Mouse (Mus musculus) neural tube, embryonic 13.5 days (tissue): ENCODE measurements around the gene Clec14a. TPM values are rescaled to one million over a fixed set of nuclear protein-coding genes. Genes with fewer than 3 reads are reported as not detected.
"Not testable (repeated sequence)": the region's sequence is repeated elsewhere in the genome, so short reads cannot be mapped to it uniquely, and the experiment has no call there.

Experiments used
- ATAC-seq: fragments of 200-750 bp; cut with Nextera tagmentation; 2 replicates; pipeline ENCODE4 v1.8.0; 2017; ENCODE audit warnings: low read depth, mild to moderate bottlenecking, moderate TSS enrichment, moderate library complexity
- H3K27ac ChIP-seq: fragments of 300-500 bp; sonication (generic); replicated peaks from 2 replicates; pipeline ENCODE4 v1.5.1; 2015; ENCODE audit warnings: moderate library complexity, mild to moderate bottlenecking, inconsistent platforms
- H3K27me3 ChIP-seq: fragments of 300-500 bp; sonication (generic); 2 replicates; pipeline ENCODE4 v1.6.1; 2015; ENCODE audit warnings: mild to moderate bottlenecking, inconsistent platforms
- H3K36me3 ChIP-seq: fragments of 300-500 bp; sonication (generic); 2 replicates; pipeline ENCODE4 v1.6.1; 2015; ENCODE audit warnings: mild to moderate bottlenecking, inconsistent platforms
- H3K4me1 ChIP-seq: fragments of 300-500 bp; sonication (generic); replicated peaks from 2 replicates; pipeline ENCODE4 v1.6.1; 2015; ENCODE audit warnings: inconsistent platforms
- H3K4me2 ChIP-seq: fragments of 300-500 bp; sonication (generic); 2 replicates; pipeline ENCODE4 v1.6.1; 2015; ENCODE audit warnings: inconsistent platforms, mild to moderate bottlenecking, moderate library complexity
- H3K4me3 ChIP-seq: fragments of 300-500 bp; sonication (generic); 2 replicates; pipeline ENCODE4 v1.5.1; 2015; ENCODE audit warnings: mild to moderate bottlenecking, inconsistent platforms
- H3K9ac ChIP-seq: fragments of 300-500 bp; sonication (generic); 2 replicates; pipeline ENCODE4 v1.6.1; 2015; ENCODE audit warnings: moderate library complexity, mild to moderate bottlenecking, inconsistent platforms
- H3K9me3 ChIP-seq: fragments of 300-500 bp; sonication (generic); 2 replicates; pipeline ENCODE4 v1.6.1; 2016; ENCODE audit warnings: inconsistent platforms
- WGBS: fragments of 180-500 bp; shearing (Covaris S2); methylation state at CpG from one replicate; pipeline ENCODE4 v1.1.7; 2015; 5-methylcytosine and 5-hydroxymethylcytosine counted together
- polyA plus RNA-seq: library from polyadenylated mRNA; unstranded; fragments of >200 nt; fragmentation: Nextera tagmentation; extraction: Ambion mirVana; gene quantifications from 2 replicates; pipeline ENCODE4 v1.2.1, GENCODE M21; 2015

The Clec14a gene
- 6.7 and 7.2 TPM in 2 replicates for polyA plus RNA-seq

- peak within 1 kb of the TSS; percentile 68 for H3K9ac ChIP-seq
- peak; percentile 91 for ATAC-seq
- H3K4me2 ChIP-seq, result peak within 1 kb of the TSS; percentile 72
- H3K36me3 ChIP-seq, result no peaks in the 10 kb centered on the region
- H3K4me1 ChIP-seq, result peaks cover 15% of the 10 kb centered on the region
- 8% methylated on average over 32 of the region's 32 CpGs for WGBS
- no peaks in the 10 kb centered on the region for H3K9me3 ChIP-seq
- H3K27ac ChIP-seq, result peak within 1 kb of the TSS; percentile 73
- peak within 1 kb of the TSS; percentile 40 for H3K4me3 ChIP-seq
- peaks cover 8% of the 10 kb centered on the region for H3K27me3 ChIP-seq
These were observed at the start of gene Clec14a for GRCm38 (mm10) chr12:58268563-58269501. TSS of gene Clec14a (minus strand) at chr12:58269290.

- H3K9ac ChIP-seq, result no peak overlapping the region
- no peaks in the 10 kb centered on the region for H3K4me1 ChIP-seq
- no peak overlapping the region for H3K4me2 ChIP-seq
- no peaks in the 10 kb centered on the region for H3K9me3 ChIP-seq
- no peaks in the 10 kb centered on the region for H3K27me3 ChIP-seq
- H3K36me3 ChIP-seq, result no peaks in the 10 kb centered on the region
- H3K4me3 ChIP-seq, result no peak overlapping the region
- 71% methylated on average over 2 of the region's 2 CpGs for WGBS
- no peak for ATAC-seq
- no peak overlapping the region for H3K27ac ChIP-seq
These were observed 38.7 kb upstream of the Clec14a start for GRCm38 (mm10) chr12:58307835-58308234.

- not testable (repeated sequence) for H3K9ac ChIP-seq, H3K27me3 ChIP-seq, H3K36me3 ChIP-seq, H3K4me3 ChIP-seq, ATAC-seq, H3K9me3 ChIP-seq, H3K4me2 ChIP-seq, H3K4me1 ChIP-seq, H3K27ac ChIP-seq
- WGBS, result 85% methylated on average over 8 of the region's 8 CpGs
These were observed 37.3 kb upstream of the Clec14a start for GRCm38 (mm10) chr12:58306402-58306801.

GRCm38 (mm10) chr12:58305567-58305966 lies 36.5 kb upstream of the Clec14a start:
- H3K27me3 ChIP-seq, result no peaks in the 10 kb centered on the region
- H3K27ac ChIP-seq, result no peak overlapping the region
- no peak for ATAC-seq
- 73% methylated on average over 2 of the region's 2 CpGs for WGBS
- H3K36me3 ChIP-seq, result no peaks in the 10 kb centered on the region
- no peak overlapping the region for H3K4me2 ChIP-seq
- H3K4me1 ChIP-seq, result no peaks in the 10 kb centered on the region
- no peak overlapping the region for H3K9ac ChIP-seq
- H3K4me3 ChIP-seq, result no peak overlapping the region
- H3K9me3 ChIP-seq, result no peaks in the 10 kb centered on the region

- H3K9me3 ChIP-seq, result no peaks in the 10 kb centered on the region
- 83% methylated on average over 6 of the region's 6 CpGs for WGBS
- no peak overlapping the region for H3K4me2 ChIP-seq
These were observed 27.9 kb upstream of the Clec14a start for GRCm38 (mm10) chr12:58296980-58297379.

GRCm38 (mm10) chr12:58285912-58286311 lies 16.8 kb upstream of the Clec14a start:
- WGBS, result 85% methylated on average over 3 of the region's 3 CpGs

More at GRCm38 (mm10) chr12:58296980-58297379, 27.9 kb upstream of the Clec14a start:
- H3K4me1 ChIP-seq, result no peaks in the 10 kb centered on the region
- H3K27ac ChIP-seq, result no peak overlapping the region
- no peak for ATAC-seq
- no peak overlapping the region for H3K4me3 ChIP-seq
- H3K27me3 ChIP-seq, result no peaks in the 10 kb centered on the region
- H3K9ac ChIP-seq, result no peak overlapping the region
- H3K36me3 ChIP-seq, result no peaks in the 10 kb centered on the region

GRCm38 (mm10) chr12:58270520-58270919 lies 1.4 kb upstream of the Clec14a start:
- no peak for ATAC-seq
- H3K9ac ChIP-seq, result no peak overlapping the region
- no peaks in the 10 kb centered on the region for H3K9me3 ChIP-seq
- H3K36me3 ChIP-seq, result no peaks in the 10 kb centered on the region
- 82% methylated on average over 6 of the region's 6 CpGs for WGBS
- H3K4me2 ChIP-seq, result no peak overlapping the region
- peaks cover 8% of the 10 kb centered on the region for H3K27me3 ChIP-seq
- H3K4me1 ChIP-seq, result peaks cover 15% of the 10 kb centered on the region
- H3K27ac ChIP-seq, result no peak overlapping the region
- H3K4me3 ChIP-seq, result no peak overlapping the region

More at GRCm38 (mm10) chr12:58285912-58286311, 16.8 kb upstream of the Clec14a start:
- Histone ChIP-seq H3K4me3 (no peak overlapping the region), H3K36me3 (no peaks in the 10 kb centered on the region), H3K9me3 (no peaks in the 10 kb centered on the region), H3K27ac (no peak overlapping the region), H3K4me1 (no peaks in the 10 kb centered on the region), H3K4me2 (no peak overlapping the region), H3K9ac (no peak overlapping the region), H3K27me3 (no peaks in the 10 kb centered on the region)
- no peak for ATAC-seq

- 75% methylated on average over 4 of the region's 4 CpGs for WGBS
- Histone ChIP-seq H3K27ac (no peak overlapping the region), H3K4me2 (no peak overlapping the region; the same call in 1 of the 2 replicates), H3K4me1 (peaks cover 15% of the 10 kb centered on the region), H3K27me3 (peaks cover 8% of the 10 kb centered on the region), H3K4me3 (no peak overlapping the region), H3K9ac (no peak overlapping the region), H3K9me3 (no peaks in the 10 kb centered on the region), H3K36me3 (no peaks in the 10 kb centered on the region)
- no peak for ATAC-seq
These were observed 415 bp upstream of the Clec14a start for GRCm38 (mm10) chr12:58269505-58269904.

GRCm38 (mm10) chr12:58268186-58268562 lies 916 bp downstream of the Clec14a start:
- Histone ChIP-seq H3K9me3 (no peaks in the 10 kb centered on the region), H3K36me3 (no peaks in the 10 kb centered on the region), H3K4me2 (peak overlapping the region; percentile 72), H3K9ac (peak overlapping the region; percentile 68), H3K4me1 (peaks cover 15% of the 10 kb centered on the region), H3K4me3 (peak overlapping the region; percentile 40), H3K27ac (peak overlapping the region; percentile 73), H3K27me3 (peaks cover 8% of the 10 kb centered on the region)
- WGBS, result 8% methylated on average over 15 of the region's 15 CpGs
- no peak for ATAC-seq

- peak overlapping the region; percentile 72 for H3K4me2 ChIP-seq
- no peaks in the 10 kb centered on the region for H3K9me3 ChIP-seq
- no peaks in the 10 kb centered on the region for H3K36me3 ChIP-seq
- H3K9ac ChIP-seq, result peak overlapping the region; percentile 68
- 40% methylated on average over 8 of the region's 8 CpGs for WGBS
- H3K4me3 ChIP-seq, result peak overlapping the region; percentile 40
- peaks cover 8% of the 10 kb centered on the region for H3K27me3 ChIP-seq
- peaks cover 15% of the 10 kb centered on the region for H3K4me1 ChIP-seq
- ATAC-seq, result no peak; the same call in 1 of the 2 replicates
- peak overlapping the region; percentile 73; the same call in 1 of the 2 replicates for H3K27ac ChIP-seq
These were observed 1.3 kb downstream of the Clec14a start for GRCm38 (mm10) chr12:58267779-58268178.

GRCm38 (mm10) chr12:58251901-58252300 lies 17.2 kb downstream of the Clec14a start:
- Histone ChIP-seq H3K27ac (no peak overlapping the region), H3K36me3 (no peaks in the 10 kb centered on the region), H3K9me3 (no peaks in the 10 kb centered on the region), H3K4me1 (no peaks in the 10 kb centered on the region), H3K9ac (no peak overlapping the region), H3K27me3 (no peaks in the 10 kb centered on the region), H3K4me2 (no peak overlapping the region), H3K4me3 (no peak overlapping the region)
- 90% methylated on average over 1 of the region's 1 CpGs for WGBS
- ATAC-seq, result no peak

- Histone ChIP-seq H3K27ac (no peak overlapping the region), H3K4me2 (no peak overlapping the region), H3K4me1 (no peaks in the 10 kb centered on the region), H3K36me3 (no peaks in the 10 kb centered on the region), H3K4me3 (no peak overlapping the region), H3K27me3 (no peaks in the 10 kb centered on the region), H3K9ac (no peak overlapping the region), H3K9me3 (no peaks in the 10 kb centered on the region)
- ATAC-seq, result no peak
- 79% methylated on average over 2 of the region's 2 CpGs for WGBS
These were observed 36.6 kb downstream of the Clec14a start for GRCm38 (mm10) chr12:58232489-58232888.
